Mouse (Mus musculus): Measurements from ENCODE around the gene Gnao1. TPM values are rescaled to one million over a fixed set of nuclear protein-coding genes. Genes with fewer than 3 reads are reported as not detected.
A peak's percentile ranks its signal among the peaks of the same experiment; 100 is the strongest.

Gnao1 gene
- total RNA-seq, 2 experiments from 2014 or later, result 0.42 TPM; not detected in 1

- ATAC-seq (replicated peaks; ENCODE audit: low FRiP score, poor library complexity, severe bottlenecking), result peak; percentile 84
These were observed 123.1 kb downstream of the Gnao1 start for GRCm38 (mm10) chr8:93932873-93933272.

- ATAC-seq (replicated peaks; ENCODE audit: low FRiP score, poor library complexity, severe bottlenecking), result no peak
These were observed 123.5 kb downstream of the Gnao1 start for GRCm38 (mm10) chr8:93933288-93933687.

GRCm38 (mm10) chr8:93938193-93938592 is 128.4 kb downstream of the Gnao1 start:
- no peak for ATAC-seq (replicated peaks; ENCODE audit: low FRiP score, poor library complexity, severe bottlenecking)

- no peak for ATAC-seq (replicated peaks; ENCODE audit: low FRiP score, poor library complexity, severe bottlenecking)
These were observed 131.0 kb downstream of the Gnao1 start for GRCm38 (mm10) chr8:93940542-93941423.

DNA sequence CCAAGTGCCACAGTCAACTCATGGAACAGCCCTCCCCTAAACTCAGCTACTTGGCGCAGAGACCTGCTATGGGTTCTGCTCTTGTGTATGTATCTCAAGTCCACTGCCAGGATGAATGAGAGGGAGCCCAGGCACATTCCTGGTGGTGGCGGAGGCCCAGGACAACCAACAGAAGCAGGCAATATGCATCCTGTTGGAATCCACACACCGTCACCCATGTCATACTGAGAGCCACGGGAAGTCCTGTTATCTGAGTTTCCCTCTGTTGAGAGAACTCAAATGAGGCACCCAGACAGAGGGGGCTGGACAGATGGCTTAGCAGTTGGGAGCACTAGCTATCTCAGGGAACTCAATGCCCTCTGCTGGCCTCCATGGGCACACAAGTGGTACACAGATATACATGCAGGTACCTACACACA is 131.9 kb downstream of the Gnao1 start:
- ATAC-seq (replicated peaks; ENCODE audit: low FRiP score, poor library complexity, severe bottlenecking), result no peak

- no peak for ATAC-seq (replicated peaks; ENCODE audit: low FRiP score, poor library complexity, severe bottlenecking)
These were observed 136.0 kb downstream of the Gnao1 start for GRCm38 (mm10) chr8:93945781-93946180.

- ATAC-seq (replicated peaks; ENCODE audit: low FRiP score, poor library complexity, severe bottlenecking), result no peak
These were observed 136.6 kb downstream of the Gnao1 start for GRCm38 (mm10) chr8:93946397-93946796.

- no peak for ATAC-seq (replicated peaks; ENCODE audit: low FRiP score, poor library complexity, severe bottlenecking)
These were observed 140.4 kb downstream of the Gnao1 start for GRCm38 (mm10) chr8:93950133-93950532.

DNA sequence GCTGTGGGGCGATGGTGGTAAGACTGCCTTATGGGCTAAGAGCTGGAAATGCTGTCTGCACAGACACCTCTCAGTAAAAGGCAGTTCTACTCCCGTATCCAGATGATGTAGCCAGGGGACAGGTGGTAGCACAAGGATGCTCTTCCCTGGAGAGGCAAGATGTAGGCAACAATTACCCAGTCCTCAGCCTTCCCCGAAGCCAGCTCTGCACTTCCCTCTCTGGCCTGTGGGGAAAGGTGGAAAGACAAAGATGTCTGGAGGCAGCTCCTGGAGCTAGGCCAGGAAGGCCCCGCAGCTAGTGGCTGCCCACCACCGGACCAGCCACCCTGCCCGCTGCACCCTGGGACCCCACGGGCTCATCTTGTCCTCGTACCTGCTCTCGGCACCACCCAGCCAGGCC is 142.7 kb downstream of the Gnao1 start:
- ATAC-seq (replicated peaks; ENCODE audit: low FRiP score, poor library complexity, severe bottlenecking), result no peak

GRCm38 (mm10) chr8:93958402-93958801 is 148.6 kb downstream of the Gnao1 start:
- no peak for ATAC-seq (replicated peaks; ENCODE audit: low FRiP score, poor library complexity, severe bottlenecking)

DNA sequence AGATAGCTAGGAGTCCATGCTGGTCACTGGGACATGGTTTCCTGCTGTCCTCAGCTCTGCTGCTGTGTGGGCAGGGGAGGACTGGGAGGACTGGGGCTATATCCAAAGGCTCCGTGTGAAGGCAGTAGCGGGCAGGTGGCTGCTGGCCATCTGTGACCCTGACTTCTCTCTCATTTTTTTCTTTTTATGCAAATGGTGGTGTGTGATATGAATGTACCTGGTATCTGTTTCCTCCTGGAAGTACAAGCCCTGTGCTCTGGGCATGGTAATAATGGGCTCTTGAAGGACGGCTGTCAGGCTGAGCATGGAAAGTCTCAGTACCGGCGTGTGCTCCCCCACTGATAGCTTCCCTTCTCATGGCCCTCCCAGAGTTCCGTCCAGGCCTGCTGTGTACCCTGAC is 151.1 kb downstream of the Gnao1 start:
- ATAC-seq (replicated peaks; ENCODE audit: low FRiP score, poor library complexity, severe bottlenecking), result no peak

DNA sequence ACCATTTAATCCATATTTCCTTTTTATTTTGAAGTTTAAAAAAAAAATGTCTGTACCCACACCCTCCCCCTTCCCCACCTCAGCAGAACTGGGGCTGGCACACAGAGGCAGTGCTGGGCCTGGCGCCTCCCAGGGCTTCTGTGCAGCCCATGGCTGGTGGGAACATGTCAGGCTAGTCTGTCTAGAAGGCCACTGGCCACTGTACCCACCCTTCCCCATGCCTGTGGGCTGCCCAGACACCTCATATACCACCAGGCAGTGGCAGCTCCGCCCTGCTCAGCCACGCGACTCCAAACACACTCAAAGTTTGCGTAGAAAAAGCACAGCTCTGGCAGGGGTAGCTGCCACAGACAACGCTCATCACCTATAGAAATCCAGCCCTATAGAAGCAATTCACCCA is 158.5 kb downstream of the Gnao1 start:
- ATAC-seq (replicated peaks; ENCODE audit: low FRiP score, poor library complexity, severe bottlenecking), result no peak

DNA sequence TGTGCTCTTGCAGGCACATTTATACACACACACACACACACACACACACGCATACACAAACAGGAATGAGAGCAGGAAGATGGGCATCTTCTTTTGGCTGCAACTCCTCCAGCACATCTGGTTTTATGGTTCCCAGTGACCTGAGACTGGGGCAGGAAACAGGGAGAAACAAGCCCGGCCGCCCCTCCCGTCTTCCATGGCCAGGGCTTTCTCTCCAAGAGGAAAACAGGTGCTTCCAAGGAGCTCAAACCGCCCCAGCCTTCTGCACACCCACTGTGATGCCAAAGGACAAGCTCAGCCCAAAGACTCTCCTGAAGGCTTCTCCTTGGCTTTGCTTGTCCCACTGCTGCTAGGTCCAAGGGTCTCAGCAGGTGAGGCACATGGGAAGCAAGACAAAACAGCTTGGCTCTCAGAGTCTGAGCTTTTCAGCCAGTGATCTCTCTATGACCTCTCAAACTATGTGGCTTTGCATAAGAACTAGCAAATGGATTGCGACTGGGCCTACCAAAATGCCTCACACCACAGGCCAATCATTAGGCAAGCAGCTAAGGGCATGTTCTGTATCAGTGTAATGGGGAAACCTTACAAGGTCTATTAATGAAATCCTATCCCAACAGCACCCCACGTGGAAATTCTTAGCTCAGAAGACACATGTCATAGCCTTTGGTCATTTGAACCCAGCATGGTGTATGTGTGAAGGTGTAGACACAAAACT is 160.0 kb downstream of the Gnao1 start:
- ATAC-seq (replicated peaks; ENCODE audit: low FRiP score, poor library complexity, severe bottlenecking), result no peak

GRCm38 (mm10) chr8:93971451-93971850 is 161.7 kb downstream of the Gnao1 start:
- no peak for ATAC-seq (replicated peaks; ENCODE audit: low FRiP score, poor library complexity, severe bottlenecking)

DNA sequence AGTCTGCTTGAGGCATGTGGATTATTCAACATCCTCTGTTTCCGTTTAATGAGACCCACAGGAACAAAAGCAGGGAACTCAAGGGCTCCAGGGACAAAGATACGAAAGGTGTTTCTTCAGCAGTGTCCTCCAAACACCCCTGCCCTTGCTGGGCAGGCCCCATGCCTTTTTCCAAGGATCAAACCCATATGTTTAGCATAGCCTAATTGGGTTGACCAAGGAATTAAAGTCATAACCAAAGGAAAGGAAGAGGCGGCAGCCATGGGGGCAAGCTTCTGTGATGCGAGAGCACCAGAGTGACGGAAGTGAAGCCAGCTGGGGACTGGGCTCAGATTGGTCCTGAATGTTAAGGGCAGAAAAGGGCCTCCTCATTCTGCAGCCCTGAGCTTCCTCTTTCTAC is 162.4 kb downstream of the Gnao1 start:
- no peak for ATAC-seq (replicated peaks; ENCODE audit: low FRiP score, poor library complexity, severe bottlenecking)

- no peak for ATAC-seq (replicated peaks; ENCODE audit: low FRiP score, poor library complexity, severe bottlenecking)
These were observed 163.4 kb downstream of the Gnao1 start for GRCm38 (mm10) chr8:93972971-93973734.

DNA sequence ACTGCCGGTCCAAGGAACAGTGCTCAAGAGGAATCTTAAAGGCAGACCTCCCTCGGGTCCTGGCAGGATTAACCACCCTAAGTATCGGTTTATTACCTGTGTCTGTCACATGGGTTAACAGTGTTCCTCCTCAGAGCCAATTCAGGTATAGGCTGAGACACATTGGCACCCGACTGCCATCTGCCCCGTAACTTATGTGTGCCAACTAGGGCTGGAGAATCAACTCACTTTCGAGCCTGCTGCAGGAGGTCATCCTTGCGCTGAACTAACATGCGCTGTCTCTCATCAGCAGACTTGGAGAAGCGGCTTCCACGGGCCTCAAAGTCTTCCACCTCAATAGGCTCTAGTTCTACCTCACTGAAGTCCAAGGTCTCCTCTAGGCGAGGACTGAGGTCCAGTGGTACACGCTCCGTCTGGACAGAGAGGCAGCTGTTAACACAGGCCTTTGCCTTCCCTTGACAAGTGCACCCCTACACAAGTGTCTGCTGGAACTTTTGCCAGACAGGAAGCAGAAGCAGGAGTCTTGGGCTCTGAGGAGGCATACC is 164.1 kb downstream of the Gnao1 start:
- ATAC-seq (replicated peaks; ENCODE audit: low FRiP score, poor library complexity, severe bottlenecking), result no peak

GRCm38 (mm10) chr8:93974602-93975186 is 164.9 kb downstream of the Gnao1 start:
- ATAC-seq (replicated peaks; ENCODE audit: low FRiP score, poor library complexity, severe bottlenecking), result no peak

GRCm38 (mm10) chr8:93975358-93975757 is 165.6 kb downstream of the Gnao1 start:
- no peak for ATAC-seq (replicated peaks; ENCODE audit: low FRiP score, poor library complexity, severe bottlenecking)

Data from erythroid progenitor cell, adult 5-6 weeks (primary cell).